Mouse (Mus musculus) adrenal gland, postnatal 25 days (tissue): ENCODE data around the gene Rnf217. TPM values are rescaled to one million over a fixed set of nuclear protein-coding genes. Genes with fewer than 3 reads are reported as not detected.

ENCODE experiments used
- DNase-seq: peaks from one replicate; pipeline ENCODE4 v3.0.0; 2021; ENCODE audit warnings: mixed read lengths
- total RNA-seq: library from RNA; stranded (reverse); gene quantifications from 2 replicates; pipeline ENCODE4 v1.2.3, GENCODE M21; 2021

The Rnf217 gene
- total RNA-seq, 1 experiment from 2014 or later, result 9.9 TPM

- DNase-seq, result no peak
These were observed 113.2 kb downstream of the Rnf217 start for GRCm38 (mm10) chr10:31495826-31496225.

GRCm38 (mm10) chr10:31494296-31494695 lies 114.7 kb downstream of the Rnf217 start:
- DNase-seq, result no peak

GRCm38 (mm10) chr10:31467043-31467898 lies 141.7 kb downstream of the Rnf217 start:
- DNase-seq, result no peak

GRCm38 (mm10) chr10:31465840-31466541 lies 143.0 kb downstream of the Rnf217 start:
- DNase-seq, result no peak

- DNase-seq, result no peak
These were observed 143.6 kb downstream of the Rnf217 start for GRCm38 (mm10) chr10:31465424-31465823.

- no peak for DNase-seq
These were observed 145.9 kb downstream of the Rnf217 start for GRCm38 (mm10) chr10:31463044-31463443.

GRCm38 (mm10) chr10:31456806-31457205 lies 152.2 kb downstream of the Rnf217 start:
- no peak for DNase-seq

GRCm38 (mm10) chr10:31447083-31447482 lies 161.9 kb downstream of the Rnf217 start:
- DNase-seq, result no peak

GRCm38 (mm10) chr10:31445291-31446124 lies 163.5 kb downstream of the Rnf217 start, which contains the start of gene Tpd52l1:
TSS of gene Tpd52l1 (minus strand) at chr10:31445958.
- DNase-seq, result peak; percentile 92

- DNase-seq, result no peak
These were observed 164.8 kb downstream of the Rnf217 start for GRCm38 (mm10) chr10:31444206-31444605.

Other genes starting within 250 kb of the Rnf217 start
- 33.1 and 40.2 TPM in 2 replicates for gene Tpd52l1, start 163.2 kb downstream of the Rnf217 start, total RNA-seq